Mouse (Mus musculus): ENCODE measurements around the gene Hipk3. TPM values are rescaled to one million over a fixed set of nuclear protein-coding genes. Genes with fewer than 3 reads are reported as not detected.

Gene Hipk3
- polyA plus RNA-seq, 1 experiment: 66.5 TPM

GRCm38 (mm10) chr2:104479054-104479453 is 15.2 kb downstream of the Hipk3 start:
- peaks cover 10% of the 10 kb centered on the region for H3K4me1 ChIP-seq (ENCODE audit: control insufficient read depth, insufficient read depth, low read length)
- TF ChIP-seq POLR2A (IDR thresholded peaks at IDR 0.05; ENCODE audit: low read depth, low read length) (no peak), CTCF (IDR thresholded peaks at IDR 0.05; ENCODE audit: borderline replicate concordance, insufficient read depth, low read length) (no peak)
- H3K4me3 ChIP-seq (ENCODE audit: insufficient read depth, low read length): no peak overlapping the region
- H3K27ac ChIP-seq (ENCODE audit: insufficient read depth, low read length): no peak overlapping the region

- no peak overlapping the region for H3K4me3 ChIP-seq (ENCODE audit: insufficient read depth, low read length)
- H3K27ac ChIP-seq (ENCODE audit: insufficient read depth, low read length): no peak overlapping the region
- TF ChIP-seq POLR2A (IDR thresholded peaks at IDR 0.05; ENCODE audit: low read depth, low read length): no peak
- no peak for TF ChIP-seq CTCF (IDR thresholded peaks at IDR 0.05; ENCODE audit: borderline replicate concordance, insufficient read depth, low read length)
- H3K4me1 ChIP-seq (ENCODE audit: control insufficient read depth, insufficient read depth, low read length): peaks cover 10% of the 10 kb centered on the region
Observed at GRCm38 (mm10) chr2:104477398-104478015, 16.7 kb downstream of the Hipk3 start.

GRCm38 (mm10) chr2:104472056-104472455 is 22.2 kb downstream of the Hipk3 start:
- Histone ChIP-seq H3K4me3 (ENCODE audit: insufficient read depth, low read length) (no peak overlapping the region), H3K4me1 (ENCODE audit: control insufficient read depth, insufficient read depth, low read length) (no peaks in the 10 kb centered on the region; the same call in 1 of the 2 replicates), H3K27ac (ENCODE audit: insufficient read depth, low read length) (no peak overlapping the region)
- no peak for TF ChIP-seq CTCF (IDR thresholded peaks at IDR 0.05; ENCODE audit: borderline replicate concordance, insufficient read depth, low read length)
- TF ChIP-seq POLR2A (IDR thresholded peaks at IDR 0.05; ENCODE audit: low read depth, low read length): no peak

GRCm38 (mm10) chr2:104471161-104471560 is 23.1 kb downstream of the Hipk3 start:
- Histone ChIP-seq H3K4me3 (ENCODE audit: insufficient read depth, low read length) (no peak overlapping the region), H3K27ac (ENCODE audit: insufficient read depth, low read length) (no peak overlapping the region), H3K4me1 (ENCODE audit: control insufficient read depth, insufficient read depth, low read length) (no peaks in the 10 kb centered on the region; the same call in 1 of the 2 replicates)
- TF ChIP-seq POLR2A (IDR thresholded peaks at IDR 0.05; ENCODE audit: low read depth, low read length) (no peak), CTCF (IDR thresholded peaks at IDR 0.05; ENCODE audit: borderline replicate concordance, insufficient read depth, low read length) (no peak)

- Histone ChIP-seq H3K4me3 (ENCODE audit: insufficient read depth, low read length) (no peak overlapping the region), H3K4me1 (ENCODE audit: control insufficient read depth, insufficient read depth, low read length) (no peaks in the 10 kb centered on the region; the same call in 1 of the 2 replicates), H3K27ac (ENCODE audit: insufficient read depth, low read length) (no peak overlapping the region)
- no peak for TF ChIP-seq POLR2A (IDR thresholded peaks at IDR 0.05; ENCODE audit: low read depth, low read length)
- no peak for TF ChIP-seq CTCF (IDR thresholded peaks at IDR 0.05; ENCODE audit: borderline replicate concordance, insufficient read depth, low read length)
Observed at GRCm38 (mm10) chr2:104470536-104470935, 23.7 kb downstream of the Hipk3 start.

- H3K27ac ChIP-seq (ENCODE audit: insufficient read depth, low read length): no peak overlapping the region
- TF ChIP-seq CTCF (IDR thresholded peaks at IDR 0.05; ENCODE audit: borderline replicate concordance, insufficient read depth, low read length) (no peak), POLR2A (IDR thresholded peaks at IDR 0.05; ENCODE audit: low read depth, low read length) (no peak)
- no peak overlapping the region for H3K4me3 ChIP-seq (ENCODE audit: insufficient read depth, low read length)
- no peaks in the 10 kb centered on the region; the same call in 1 of the 2 replicates for H3K4me1 ChIP-seq (ENCODE audit: control insufficient read depth, insufficient read depth, low read length)
Observed at GRCm38 (mm10) chr2:104468419-104468818, 25.8 kb downstream of the Hipk3 start.

GRCm38 (mm10) chr2:104466908-104467616 is 27.2 kb downstream of the Hipk3 start:
- Histone ChIP-seq H3K27ac (ENCODE audit: insufficient read depth, low read length) (no peak overlapping the region), H3K4me1 (ENCODE audit: control insufficient read depth, insufficient read depth, low read length) (no peaks in the 10 kb centered on the region; the same call in 1 of the 2 replicates), H3K4me3 (ENCODE audit: insufficient read depth, low read length) (no peak overlapping the region)
- no peak for TF ChIP-seq CTCF (IDR thresholded peaks at IDR 0.05; ENCODE audit: borderline replicate concordance, insufficient read depth, low read length)
- TF ChIP-seq POLR2A (IDR thresholded peaks at IDR 0.05; ENCODE audit: low read depth, low read length): no peak

GRCm38 (mm10) chr2:104465639-104466430 is 28.4 kb downstream of the Hipk3 start:
- Histone ChIP-seq H3K27ac (ENCODE audit: insufficient read depth, low read length) (no peak overlapping the region), H3K4me1 (ENCODE audit: control insufficient read depth, insufficient read depth, low read length) (no peaks in the 10 kb centered on the region; the same call in 1 of the 2 replicates), H3K4me3 (ENCODE audit: insufficient read depth, low read length) (no peak overlapping the region)
- TF ChIP-seq CTCF (IDR thresholded peaks at IDR 0.05; ENCODE audit: borderline replicate concordance, insufficient read depth, low read length) (no peak), POLR2A (IDR thresholded peaks at IDR 0.05; ENCODE audit: low read depth, low read length) (no peak)

- no peak overlapping the region for H3K4me3 ChIP-seq (ENCODE audit: insufficient read depth, low read length)
- no peak overlapping the region for H3K27ac ChIP-seq (ENCODE audit: insufficient read depth, low read length)
- peaks cover 4% of the 10 kb centered on the region for H3K4me1 ChIP-seq (ENCODE audit: control insufficient read depth, insufficient read depth, low read length)
- TF ChIP-seq CTCF (IDR thresholded peaks at IDR 0.05; ENCODE audit: borderline replicate concordance, insufficient read depth, low read length): no peak
- no peak for TF ChIP-seq POLR2A (IDR thresholded peaks at IDR 0.05; ENCODE audit: low read depth, low read length)
Observed at GRCm38 (mm10) chr2:104460021-104460420, 34.2 kb downstream of the Hipk3 start.
